Mouse (Mus musculus): ENCODE measurements around the gene Ly6c2. TPM values are rescaled to one million over a fixed set of nuclear protein-coding genes. Genes with fewer than 3 reads are reported as not detected.
"Not testable (repeated sequence)": the region's sequence is repeated elsewhere in the genome, so short reads cannot be mapped to it uniquely, and the experiment has no call there.

Gene Ly6c2
- polyA plus RNA-seq, 1 experiment from 2014 or later, result 9.8 TPM

GRCm38 (mm10) chr15:75120066-75120465 lies 8.3 kb upstream of the Ly6c2 start:
- Histone ChIP-seq H3K4me2 (ENCODE audit: low read depth, low read length) (no peak overlapping the region), H3K4me1 (ENCODE audit: control insufficient read depth, insufficient read depth, low read length) (no peaks in the 10 kb centered on the region), H3K36me3 (ENCODE audit: control insufficient read depth, insufficient read depth, low read length) (no peaks in the 10 kb centered on the region), H3K27ac (ENCODE audit: low read length) (no peak overlapping the region), H3K9me3 (replicated peaks; ENCODE audit: control insufficient read depth, low read length) (no peaks in the 10 kb centered on the region), H3K4me3 (replicated peaks; ENCODE audit: low read length) (no peak overlapping the region), H3K9ac (ENCODE audit: low read length) (no peak overlapping the region), H3K27me3 (ENCODE audit: control insufficient read depth, insufficient read depth, low read length) (no peaks in the 10 kb centered on the region)
- ATAC-seq (ENCODE audit: insufficient read depth, low FRiP score), result no peak
- 18% methylated on average over 2 of the region's 2 CpGs for WGBS

GRCm38 (mm10) chr15:75118742-75119141 lies 7.0 kb upstream of the Ly6c2 start:
- H3K4me2 ChIP-seq (ENCODE audit: low read depth, low read length); ATAC-seq (ENCODE audit: insufficient read depth, low FRiP score); H3K36me3 ChIP-seq (ENCODE audit: control insufficient read depth, insufficient read depth, low read length); H3K9ac ChIP-seq (ENCODE audit: low read length); H3K9me3 ChIP-seq (replicated peaks; ENCODE audit: control insufficient read depth, low read length); H3K27me3 ChIP-seq (ENCODE audit: control insufficient read depth, insufficient read depth, low read length); H3K4me1 ChIP-seq (ENCODE audit: control insufficient read depth, insufficient read depth, low read length); H3K4me3 ChIP-seq (replicated peaks; ENCODE audit: low read length); H3K27ac ChIP-seq (ENCODE audit: low read length): not testable (repeated sequence)
- 20% methylated on average over 5 of the region's 7 CpGs for WGBS

DNA sequence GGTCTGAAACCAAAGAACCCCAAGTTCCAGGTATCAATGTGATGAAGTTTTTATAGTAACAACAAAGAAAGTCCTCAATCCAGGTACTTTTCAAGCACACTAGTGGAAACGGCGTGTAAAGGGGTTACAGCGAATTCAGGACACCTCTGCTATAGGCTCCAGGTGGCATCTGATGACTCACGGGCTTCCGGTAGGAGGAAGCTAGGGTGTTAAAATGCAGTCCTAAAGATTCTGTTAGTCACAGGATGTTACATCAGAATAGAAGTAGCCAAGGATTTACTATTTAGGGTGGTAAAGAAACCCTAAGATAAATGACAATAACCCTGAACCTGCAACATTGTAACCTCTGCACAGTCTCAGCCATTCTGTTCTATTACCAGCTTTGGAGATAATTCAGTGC lies 5.7 kb upstream of the Ly6c2 start:
- not testable (repeated sequence) for H3K9me3 ChIP-seq (replicated peaks; ENCODE audit: control insufficient read depth, low read length); H3K27ac ChIP-seq (ENCODE audit: low read length); H3K9ac ChIP-seq (ENCODE audit: low read length); H3K36me3 ChIP-seq (ENCODE audit: control insufficient read depth, insufficient read depth, low read length); H3K4me2 ChIP-seq (ENCODE audit: low read depth, low read length); H3K4me3 ChIP-seq (replicated peaks; ENCODE audit: low read length); H3K27me3 ChIP-seq (ENCODE audit: control insufficient read depth, insufficient read depth, low read length); ATAC-seq (ENCODE audit: insufficient read depth, low FRiP score); H3K4me1 ChIP-seq (ENCODE audit: control insufficient read depth, insufficient read depth, low read length)
- WGBS, result 89% methylated on average over 5 of the region's 5 CpGs

- Histone ChIP-seq H3K4me1 (ENCODE audit: control insufficient read depth, insufficient read depth, low read length) (no peaks in the 10 kb centered on the region), H3K27ac (ENCODE audit: low read length) (no peak overlapping the region), H3K36me3 (ENCODE audit: control insufficient read depth, insufficient read depth, low read length) (no peaks in the 10 kb centered on the region), H3K9me3 (replicated peaks; ENCODE audit: control insufficient read depth, low read length) (no peaks in the 10 kb centered on the region), H3K4me3 (replicated peaks; ENCODE audit: low read length) (no peak overlapping the region), H3K4me2 (ENCODE audit: low read depth, low read length) (no peak overlapping the region), H3K27me3 (ENCODE audit: control insufficient read depth, insufficient read depth, low read length) (no peaks in the 10 kb centered on the region), H3K9ac (ENCODE audit: low read length) (no peak overlapping the region)
- 75% methylated on average over 2 of the region's 2 CpGs for WGBS
- no peak for ATAC-seq (ENCODE audit: insufficient read depth, low FRiP score)
Measured at GRCm38 (mm10) chr15:75116525-75116924, 4.8 kb upstream of the Ly6c2 start.

- H3K36me3 ChIP-seq (ENCODE audit: control insufficient read depth, insufficient read depth, low read length); ATAC-seq (ENCODE audit: insufficient read depth, low FRiP score); H3K4me3 ChIP-seq (replicated peaks; ENCODE audit: low read length); H3K4me2 ChIP-seq (ENCODE audit: low read depth, low read length); H3K9ac ChIP-seq (ENCODE audit: low read length); H3K27ac ChIP-seq (ENCODE audit: low read length); H3K27me3 ChIP-seq (ENCODE audit: control insufficient read depth, insufficient read depth, low read length); H3K9me3 ChIP-seq (replicated peaks; ENCODE audit: control insufficient read depth, low read length); H3K4me1 ChIP-seq (ENCODE audit: control insufficient read depth, insufficient read depth, low read length): not testable (repeated sequence)
- 55% methylated on average over 1 of the region's 5 CpGs for WGBS
Measured at GRCm38 (mm10) chr15:75110424-75110823, 1.3 kb downstream of the Ly6c2 start.

DNA sequence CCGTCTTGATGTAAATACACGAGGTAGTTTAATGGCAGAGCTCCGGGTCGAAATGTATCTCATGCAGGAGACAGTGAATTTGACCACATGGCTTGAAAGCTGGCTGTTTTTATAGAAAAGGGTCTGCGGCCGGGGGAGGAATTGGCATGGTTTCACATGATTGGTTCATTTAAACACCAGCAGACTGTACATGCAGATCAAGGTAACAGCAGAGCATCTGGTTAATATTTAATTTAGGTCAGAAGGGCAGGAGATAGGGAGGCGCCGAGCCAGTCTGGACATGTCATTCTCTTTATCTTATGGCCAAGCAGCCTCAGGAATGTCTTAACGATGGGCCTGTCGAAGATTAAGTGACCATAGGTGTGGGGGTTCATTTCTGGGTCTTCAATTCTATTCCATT lies 12.5 kb downstream of the Ly6c2 start:
- H3K9me3 ChIP-seq (replicated peaks; ENCODE audit: control insufficient read depth, low read length), result no peaks in the 10 kb centered on the region
- no peaks in the 10 kb centered on the region for H3K36me3 ChIP-seq (ENCODE audit: control insufficient read depth, insufficient read depth, low read length)
- 66% methylated on average over 10 of the region's 10 CpGs for WGBS
- H3K4me3 ChIP-seq (replicated peaks; ENCODE audit: low read length), result no peak overlapping the region
- H3K9ac ChIP-seq (ENCODE audit: low read length), result no peak overlapping the region
- no peaks in the 10 kb centered on the region for H3K27me3 ChIP-seq (ENCODE audit: control insufficient read depth, insufficient read depth, low read length)
- no peak overlapping the region for H3K27ac ChIP-seq (ENCODE audit: low read length)
- ATAC-seq (ENCODE audit: insufficient read depth, low FRiP score), result no peak
- H3K4me1 ChIP-seq (ENCODE audit: control insufficient read depth, insufficient read depth, low read length), result no peaks in the 10 kb centered on the region
- H3K4me2 ChIP-seq (ENCODE audit: low read depth, low read length), result no peak overlapping the region

DNA sequence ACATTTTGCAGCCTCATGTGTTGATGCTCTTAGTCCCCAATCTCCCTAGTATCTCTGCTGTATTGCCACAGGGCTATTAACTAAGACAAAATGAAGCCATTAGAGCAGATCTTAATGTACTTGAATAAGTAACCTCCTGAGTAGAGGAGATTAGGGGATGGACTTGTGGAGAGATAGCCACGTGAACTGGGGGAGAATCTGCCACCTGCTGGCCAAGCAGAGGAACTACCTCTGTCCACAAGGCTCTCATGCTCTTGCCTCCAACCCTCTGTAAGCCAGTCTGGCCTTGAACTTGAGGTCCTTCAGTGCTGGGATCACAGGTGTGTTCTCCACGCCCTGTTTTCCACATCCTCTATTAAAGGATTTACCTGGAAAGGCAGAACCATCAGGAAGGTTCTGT lies 23.7 kb downstream of the Ly6c2 start:
- H3K9me3 ChIP-seq (replicated peaks; ENCODE audit: control insufficient read depth, low read length), result not testable (repeated sequence)
- 2% methylated on average over 2 of the region's 2 CpGs for WGBS

DNA sequence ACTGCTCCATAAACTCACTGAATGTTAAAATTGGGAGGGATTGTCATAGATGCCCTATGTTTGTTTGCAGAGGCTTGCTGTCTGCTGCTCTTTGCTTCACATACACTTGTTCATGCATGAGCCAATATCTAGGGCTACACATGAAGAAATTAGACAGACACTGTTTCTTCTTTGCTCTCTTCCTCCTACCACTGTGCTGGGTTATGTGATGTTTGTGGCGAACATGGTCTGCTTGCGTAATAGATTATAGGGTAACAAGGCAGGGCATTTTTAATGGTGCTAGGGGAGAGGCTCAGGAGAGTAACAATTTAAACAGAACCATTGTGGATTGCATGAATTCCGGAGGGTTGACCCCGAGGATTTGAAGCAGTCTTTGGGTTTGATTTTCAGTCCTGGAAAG lies 41.8 kb downstream of the Ly6c2 start:
- Histone ChIP-seq H3K9me3 (replicated peaks; ENCODE audit: control insufficient read depth, low read length) (no peaks in the 10 kb centered on the region), H3K4me3 (replicated peaks; ENCODE audit: low read length) (no peak overlapping the region), H3K36me3 (ENCODE audit: control insufficient read depth, insufficient read depth, low read length) (no peaks in the 10 kb centered on the region), H3K9ac (ENCODE audit: low read length) (no peak overlapping the region), H3K4me1 (ENCODE audit: control insufficient read depth, insufficient read depth, low read length) (no peaks in the 10 kb centered on the region), H3K27ac (ENCODE audit: low read length) (no peak overlapping the region), H3K27me3 (ENCODE audit: control insufficient read depth, insufficient read depth, low read length) (no peaks in the 10 kb centered on the region), H3K4me2 (ENCODE audit: low read depth, low read length) (no peak overlapping the region)
- WGBS, result 81% methylated on average over 4 of the region's 4 CpGs
- no peak for ATAC-seq (ENCODE audit: insufficient read depth, low FRiP score)

More for the DNA sequence above, 23.7 kb downstream of the Ly6c2 start:
- not testable (repeated sequence) for ATAC-seq (ENCODE audit: insufficient read depth, low FRiP score); H3K27ac ChIP-seq (ENCODE audit: low read length); H3K27me3 ChIP-seq (ENCODE audit: control insufficient read depth, insufficient read depth, low read length); H3K4me3 ChIP-seq (replicated peaks; ENCODE audit: low read length); H3K4me1 ChIP-seq (ENCODE audit: control insufficient read depth, insufficient read depth, low read length); H3K9ac ChIP-seq (ENCODE audit: low read length); H3K36me3 ChIP-seq (ENCODE audit: control insufficient read depth, insufficient read depth, low read length); H3K4me2 ChIP-seq (ENCODE audit: low read depth, low read length)

- not testable (repeated sequence) for H3K27me3 ChIP-seq (ENCODE audit: control insufficient read depth, insufficient read depth, low read length); ATAC-seq (ENCODE audit: insufficient read depth, low FRiP score); H3K36me3 ChIP-seq (ENCODE audit: control insufficient read depth, insufficient read depth, low read length); H3K27ac ChIP-seq (ENCODE audit: low read length); H3K4me3 ChIP-seq (replicated peaks; ENCODE audit: low read length); H3K4me2 ChIP-seq (ENCODE audit: low read depth, low read length); H3K9ac ChIP-seq (ENCODE audit: low read length); H3K9me3 ChIP-seq (replicated peaks; ENCODE audit: control insufficient read depth, low read length); H3K4me1 ChIP-seq (ENCODE audit: control insufficient read depth, insufficient read depth, low read length)
- 35% methylated on average over 6 of the region's 6 CpGs for WGBS
Measured at GRCm38 (mm10) chr15:75062030-75062574, 49.7 kb downstream of the Ly6c2 start.

GRCm38 (mm10) chr15:75060505-75060904 lies 51.3 kb downstream of the Ly6c2 start:
- H3K4me1 ChIP-seq (ENCODE audit: control insufficient read depth, insufficient read depth, low read length), result no peaks in the 10 kb centered on the region
- H3K36me3 ChIP-seq (ENCODE audit: control insufficient read depth, insufficient read depth, low read length), result no peaks in the 10 kb centered on the region
- no peak overlapping the region for H3K4me2 ChIP-seq (ENCODE audit: low read depth, low read length)
- no peak overlapping the region for H3K27ac ChIP-seq (ENCODE audit: low read length)
- H3K4me3 ChIP-seq (replicated peaks; ENCODE audit: low read length), result no peak overlapping the region
- H3K27me3 ChIP-seq (ENCODE audit: control insufficient read depth, insufficient read depth, low read length), result no peaks in the 10 kb centered on the region
- H3K9ac ChIP-seq (ENCODE audit: low read length), result no peak overlapping the region
- no peak for ATAC-seq (ENCODE audit: insufficient read depth, low FRiP score)
- no peaks in the 10 kb centered on the region for H3K9me3 ChIP-seq (replicated peaks; ENCODE audit: control insufficient read depth, low read length)

Measured in stomach, embryonic 16.5 days (tissue).